Mouse (Mus musculus): Measurements from ENCODE around the gene Ren1.

DNA sequence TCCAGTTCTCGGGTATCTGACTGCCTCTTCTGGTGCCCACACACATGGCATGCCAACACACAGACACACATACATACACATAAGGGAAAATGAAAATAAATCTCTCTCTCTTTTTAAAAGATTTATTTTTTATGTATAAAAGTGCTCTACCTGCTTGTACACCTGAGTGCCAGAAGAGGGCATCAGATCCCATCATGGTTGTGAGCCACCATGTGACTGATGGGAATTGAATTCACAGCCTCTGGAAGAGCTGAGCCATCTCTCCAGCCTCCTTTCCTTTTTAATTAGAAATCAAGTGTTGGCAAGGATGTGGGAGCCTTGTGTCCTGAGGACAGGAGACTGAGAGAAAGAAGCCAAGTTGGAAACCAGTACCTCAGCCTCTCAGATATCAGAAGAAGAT lies 33.2 kb upstream of the Ren1 start:
- no peak for TF ChIP-seq POLR2A (IDR thresholded peaks at IDR 0.05; ENCODE audit: borderline replicate concordance, control insufficient read depth, low read depth, low read length)
- TF ChIP-seq CTCF (IDR thresholded peaks at IDR 0.05; ENCODE audit: control insufficient read depth, insufficient read depth, low read length): no peak

Measured in bone marrow, adult 2 months (tissue).